Comparison of ENCODE assay signal across 20 mouse cellular contexts in the genomic region with DNA sequence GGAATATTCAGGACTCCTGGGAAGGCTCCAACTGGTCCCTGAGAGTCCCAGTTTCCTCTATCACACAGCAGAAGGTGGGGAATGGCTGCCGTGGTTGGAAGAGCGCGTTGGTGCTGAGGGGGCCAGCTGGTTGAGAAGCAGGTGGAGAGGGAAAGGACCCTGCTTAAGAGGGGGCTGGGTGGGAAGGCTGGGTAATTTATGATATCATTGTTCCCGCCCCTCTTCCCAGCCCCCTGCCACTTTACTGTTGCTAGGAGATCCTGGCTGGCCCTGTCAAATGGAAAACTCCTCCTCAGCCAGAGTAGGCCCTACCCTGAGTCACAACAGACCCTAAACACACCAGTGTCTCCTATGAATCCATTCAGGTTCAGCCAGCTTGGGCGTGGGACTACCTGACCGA. TPM values are rescaled to one million over a fixed set of nuclear protein-coding genes. Genes with fewer than 3 reads are reported as not detected.
DNase-seq lines count a peak whose midpoint lies in the region; ATAC-seq lines count a peak whose summit lies in the region.
"Had no signal": no experiment of that assay in that cellular context is flagged by ENCODE, and none has a peak within 500 bp of the region (broad histone marks: within the 10 kb centered on the region; RNA-seq: fewer than 3 reads in every experiment).

No protein-coding gene starts in this region.

- H3K27ac ChIP-seq in forebrain, embryonic 11.5 days (ENCODE audit: low read depth, low read length), result peak overlapping the region; percentile 77
- peak overlapping the region; percentile 97 for H3K27ac ChIP-seq in hindbrain, embryonic 12.5 days
- peak overlapping the region; percentile 92 for H3K27ac ChIP-seq in midbrain, embryonic 15.5 days
- H3K27ac ChIP-seq: gastrocnemius, adult 2 months; heart, adult 2 months; intestine, embryonic 15.5 days had no signal

- peaks cover 54% of the 10 kb centered on the region for H3K4me1 ChIP-seq in forebrain, embryonic 11.5 days (replicated peaks; ENCODE audit: control insufficient read depth, insufficient read depth, low read length)
- H3K4me1 ChIP-seq in hindbrain, embryonic 12.5 days, result peaks cover 91% of the 10 kb centered on the region
- peaks cover 55% of the 10 kb centered on the region for H3K4me1 ChIP-seq in midbrain, embryonic 15.5 days
- H3K4me1 ChIP-seq: intestine, embryonic 15.5 days had no signal

- peak overlapping the region; percentile 21; the same call in 1 of the 2 replicates for H3K9ac ChIP-seq in forebrain, embryonic 11.5 days (ENCODE audit: low read length)
- H3K9ac ChIP-seq in hindbrain, embryonic 12.5 days, result peak overlapping the region; percentile 41; the same call in 1 of the 2 replicates
- H3K9ac ChIP-seq in midbrain, embryonic 15.5 days, result no peak overlapping the region
- H3K9ac ChIP-seq: intestine, embryonic 15.5 days; liver, postnatal 0 days had no signal

- no peak overlapping the region for H3K4me3 ChIP-seq in forebrain, embryonic 11.5 days (ENCODE audit: low read depth, low read length)
- no peak overlapping the region for H3K4me3 ChIP-seq in hindbrain, embryonic 12.5 days
- no peak overlapping the region for H3K4me3 ChIP-seq in midbrain, embryonic 15.5 days
- H3K4me3 ChIP-seq: gastrocnemius, adult 2 months; heart, adult 2 months; intestine, embryonic 15.5 days; myocyte had no signal

- no peak overlapping the region for H3K4me2 ChIP-seq in forebrain, embryonic 11.5 days (ENCODE audit: low read depth, low read length, severe bottlenecking)
- H3K4me2 ChIP-seq in hindbrain, embryonic 12.5 days (replicated peaks), result peak overlapping the region; percentile 22; the same call in 1 of the 2 replicates
- no peak overlapping the region for H3K4me2 ChIP-seq in midbrain, embryonic 15.5 days
- H3K4me2 ChIP-seq: intestine, embryonic 15.5 days had no signal

- no peaks in the 10 kb centered on the region for H3K9me3 ChIP-seq in forebrain, embryonic 11.5 days (ENCODE audit: control insufficient read depth, low read length)
- H3K9me3 ChIP-seq in hindbrain, embryonic 12.5 days (replicated peaks), result no peaks in the 10 kb centered on the region
- no peaks in the 10 kb centered on the region for H3K9me3 ChIP-seq in midbrain, embryonic 15.5 days
- H3K9me3 ChIP-seq: intestine, embryonic 15.5 days had no signal

- WGBS in forebrain, embryonic 11.5 days, result 60% methylated on average over 6 of the region's 6 CpGs
- WGBS in hindbrain, embryonic 12.5 days, result 27% methylated on average over 6 of the region's 6 CpGs
- WGBS in midbrain, embryonic 15.5 days, result 31% methylated on average over 6 of the region's 6 CpGs

- H3K36me3 ChIP-seq in forebrain, embryonic 11.5 days (ENCODE audit: control insufficient read depth, insufficient read depth, low read length), result peaks cover 10% of the 10 kb centered on the region
- H3K36me3 ChIP-seq in hindbrain, embryonic 12.5 days, result peaks cover 43% of the 10 kb centered on the region
- 0 out of 2 replicates have a peak, but pooled peaks cover 3% of the 10 kb centered on the region for H3K36me3 ChIP-seq in midbrain, embryonic 15.5 days (replicated peaks)
- H3K36me3 ChIP-seq: intestine, embryonic 15.5 days had no signal

- DNase-seq in layer of hippocampus, postnatal 10 days (ENCODE audit: low spot score in 2 of 2), result peak; percentile 49 to 66
- DNase-seq in layer of hippocampus, adult 9-10 months (ENCODE audit: low spot score), result no peak
- peak; percentile 69 for DNase-seq in forebrain, embryonic 11.5 days (ENCODE audit: low spot score)
- no peak for DNase-seq in heart, postnatal 4 days
- DNase-seq in adipocyte (ENCODE audit: low spot score), result no peak
- no peak for DNase-seq in lung, postnatal 10 days
- DNase-seq: adrenal gland, postnatal 10 days; B cell, adult 2 months; gastrocnemius, adult 2 months; heart, adult 2 months; kidney, postnatal 10 days; liver, postnatal 0 days; lung, postnatal 4 days; thymus, adult 18-20 months had no signal

- peak; percentile 13; the same call in 1 of the 2 replicates for ATAC-seq in forebrain, embryonic 11.5 days (replicated peaks; ENCODE audit: low FRiP score)
- peak; percentile 9; the same call in 1 of the 2 replicates for ATAC-seq in hindbrain, embryonic 12.5 days (ENCODE audit: low FRiP score)
- no peak for ATAC-seq in midbrain, embryonic 15.5 days (replicated peaks)
- ATAC-seq: intestine, embryonic 15.5 days; liver, postnatal 0 days had no signal

- peaks cover 14% of the 10 kb centered on the region for H3K27me3 ChIP-seq in forebrain, embryonic 11.5 days (ENCODE audit: control insufficient read depth, insufficient read depth, low read length)
- 0 out of 2 replicates have a peak, but pooled peaks cover 3% of the 10 kb centered on the region for H3K27me3 ChIP-seq in hindbrain, embryonic 12.5 days
- H3K27me3 ChIP-seq in midbrain, embryonic 15.5 days (replicated peaks), result no peaks in the 10 kb centered on the region

RNA-seq across cellular contexts. Expression of a gene that starts 26.5 kb away (rescaled TPM):
- under 1 TPM in 1 of 2 experiments, not detected in 1; 0.25 TPM for total RNA-seq in layer of hippocampus, postnatal 10 days (2021)
- polyA plus RNA-seq in forebrain, embryonic 11.5 days (2014; fragmentation: Nextera tagmentation; extraction: Ambion mirVana), result 0.36 TPM in 1 of 2 replicates, not detected in the other
- 0.23 and 0.25 TPM in 2 replicates for polyA plus RNA-seq in hindbrain, embryonic 12.5 days (2016; fragmentation: Nextera tagmentation; extraction: Ambion mirVana)
- polyA plus RNA-seq in midbrain, embryonic 15.5 days (2015; fragmentation: Nextera tagmentation; extraction: Ambion mirVana), result 0.14 TPM in 2 replicates
- not detected for total RNA-seq in heart, postnatal 4 days (2021)
- total RNA-seq: gastrocnemius, adult 2 months; heart, adult 2 months; layer of hippocampus, postnatal 25 days had no signal
- polyA plus RNA-seq: heart, postnatal 0 days; myocyte had no signal

RNA-seq across cellular contexts. Expression of a gene that starts 59.0 kb away (rescaled TPM):
- total RNA-seq in layer of hippocampus, postnatal 10 days (2021), result under 1 TPM; 0.78 to 0.83 TPM
- 0.16 TPM in 1 of 2 replicates, not detected in the other for polyA plus RNA-seq in forebrain, embryonic 11.5 days (2014; fragmentation: Nextera tagmentation; extraction: Ambion mirVana)
- 0.22 TPM in 1 of 2 replicates, not detected in the other for polyA plus RNA-seq in hindbrain, embryonic 12.5 days (2016; fragmentation: Nextera tagmentation; extraction: Ambion mirVana)
- not detected in 2 replicates for polyA plus RNA-seq in midbrain, embryonic 15.5 days (2015; fragmentation: Nextera tagmentation; extraction: Ambion mirVana)
- total RNA-seq in heart, postnatal 4 days (2021), result not detected
- total RNA-seq: layer of hippocampus, postnatal 25 days had no signal
- polyA plus RNA-seq: heart, adult 2 months; heart, postnatal 0 days had no signal

Comparison
In these comparisons a context has a peak if more than half of its experiments do, and no peak if none do; other contexts are left out.
1. DNase-seq: peak in layer of hippocampus, postnatal 10 days (2 of 2) and forebrain, embryonic 11.5 days (single experiment); none in layer of hippocampus, adult 9-10 months (single experiment), heart, postnatal 4 days (single experiment), adipocyte (single experiment) and lung, postnatal 10 days (single experiment).
2. Peak in every context shown above with its lines, with median percentiles within 50 percentile points of each other: H3K27ac ChIP-seq.